Mouse (Mus musculus): ENCODE measurements around the gene Matn4. TPM values are rescaled to one million over a fixed set of nuclear protein-coding genes. Genes with fewer than 3 reads are reported as not detected.
"Not testable (repeated sequence)": the region's sequence is repeated elsewhere in the genome, so short reads cannot be mapped to it uniquely, and the experiment has no call there.

The Matn4 gene
- total RNA-seq, 4 experiments from 2014 or later = 0.25 to 0.50 (median 0.29) TPM

DNA sequence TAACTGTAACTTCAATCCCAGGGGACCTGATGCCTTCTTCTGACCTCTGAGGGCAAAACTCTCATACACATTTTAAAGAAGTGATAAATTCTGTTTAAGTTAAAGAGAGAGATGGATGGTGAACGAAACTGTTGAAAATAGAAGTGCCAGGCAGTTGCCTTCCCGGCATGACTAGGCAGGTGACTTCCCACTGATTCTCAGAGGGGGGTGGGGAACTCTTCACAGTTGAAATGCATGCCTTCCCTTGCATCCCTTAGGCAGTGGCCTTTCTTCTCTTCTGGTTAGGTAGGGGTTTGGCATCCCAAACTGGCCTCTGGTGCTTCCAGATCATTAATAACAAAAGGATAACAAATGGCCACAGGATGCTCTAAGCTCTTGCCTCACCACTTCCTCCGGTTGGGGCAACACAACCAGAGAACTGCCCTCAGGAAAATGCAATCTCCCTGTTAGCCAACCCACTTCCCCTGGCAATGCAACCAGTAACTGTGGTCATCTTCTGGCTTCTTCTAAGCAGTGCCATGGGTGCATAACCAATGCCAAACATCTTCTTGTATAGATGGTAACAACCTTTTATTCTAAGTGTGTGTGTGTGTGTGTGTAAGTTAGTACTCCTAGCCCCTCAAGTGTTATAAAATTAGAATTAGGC lies 32.4 kb downstream of the Matn4 start:
- DNase-seq (ENCODE audit: low spot score) = no peak

DNA sequence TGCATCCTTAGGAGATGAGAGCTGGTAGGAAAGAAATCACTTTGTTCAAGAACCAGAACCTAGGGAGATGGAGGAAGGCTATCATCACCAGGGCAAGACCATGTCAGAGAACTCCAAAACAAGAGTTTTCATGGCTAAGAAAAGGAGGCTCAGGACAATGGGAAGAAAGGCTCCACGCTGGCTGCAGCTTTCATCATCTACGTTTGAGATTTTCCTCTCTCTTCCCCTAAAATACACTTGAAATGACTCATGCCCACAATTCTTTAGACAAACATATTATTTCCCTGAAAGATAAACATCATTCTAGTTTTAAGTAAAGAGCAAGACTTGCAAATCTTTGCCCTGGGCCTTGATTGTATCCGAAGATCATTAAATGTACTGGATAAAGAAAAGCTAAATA lies 33.6 kb downstream of the Matn4 start:
- no peak for DNase-seq (ENCODE audit: low spot score)

DNA sequence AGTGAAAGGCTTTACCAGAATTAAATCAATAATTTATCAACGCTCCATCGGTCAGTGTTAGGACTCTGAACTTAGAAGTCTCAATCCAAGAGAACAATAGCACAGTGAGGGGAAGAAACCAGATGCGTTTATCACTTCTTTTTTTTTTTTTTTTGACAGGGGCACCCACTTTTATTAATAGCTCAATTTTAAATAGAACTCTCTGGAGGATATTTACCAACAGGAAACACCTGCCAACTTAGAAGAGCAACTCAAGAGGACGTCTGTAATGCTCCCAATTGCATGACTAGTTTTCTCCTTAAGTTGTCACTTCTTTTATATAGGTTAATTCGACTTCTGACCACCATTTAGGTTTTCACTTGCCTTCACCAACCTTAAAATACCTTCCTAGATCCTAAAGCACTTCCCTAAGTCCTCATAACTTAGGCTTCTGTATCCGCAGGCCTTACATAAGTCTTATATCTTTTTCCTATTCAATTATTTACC lies 36.3 kb downstream of the Matn4 start:
- DNase-seq (ENCODE audit: low spot score) = no peak

DNA sequence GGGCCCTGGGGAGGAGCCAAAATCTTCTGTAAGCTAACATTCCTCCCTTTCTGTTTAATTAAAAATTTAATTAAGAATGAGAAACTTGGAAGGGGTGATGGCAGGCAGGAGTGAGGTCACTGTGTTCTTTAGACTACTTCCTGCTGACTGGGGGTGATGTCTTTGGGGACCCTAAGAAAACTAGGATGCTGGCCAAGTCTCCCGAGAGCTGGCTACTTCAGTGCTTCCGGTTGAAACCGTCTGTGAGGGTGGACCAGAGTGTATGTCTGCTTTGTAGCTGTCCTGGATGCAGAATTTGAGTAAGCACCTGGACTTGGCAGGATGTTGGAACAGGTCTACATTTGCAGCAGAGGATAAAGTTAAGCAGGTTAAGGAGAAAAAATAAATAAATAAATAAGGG lies 38.0 kb downstream of the Matn4 start:
- no peak for DNase-seq (ENCODE audit: low spot score)

DNA sequence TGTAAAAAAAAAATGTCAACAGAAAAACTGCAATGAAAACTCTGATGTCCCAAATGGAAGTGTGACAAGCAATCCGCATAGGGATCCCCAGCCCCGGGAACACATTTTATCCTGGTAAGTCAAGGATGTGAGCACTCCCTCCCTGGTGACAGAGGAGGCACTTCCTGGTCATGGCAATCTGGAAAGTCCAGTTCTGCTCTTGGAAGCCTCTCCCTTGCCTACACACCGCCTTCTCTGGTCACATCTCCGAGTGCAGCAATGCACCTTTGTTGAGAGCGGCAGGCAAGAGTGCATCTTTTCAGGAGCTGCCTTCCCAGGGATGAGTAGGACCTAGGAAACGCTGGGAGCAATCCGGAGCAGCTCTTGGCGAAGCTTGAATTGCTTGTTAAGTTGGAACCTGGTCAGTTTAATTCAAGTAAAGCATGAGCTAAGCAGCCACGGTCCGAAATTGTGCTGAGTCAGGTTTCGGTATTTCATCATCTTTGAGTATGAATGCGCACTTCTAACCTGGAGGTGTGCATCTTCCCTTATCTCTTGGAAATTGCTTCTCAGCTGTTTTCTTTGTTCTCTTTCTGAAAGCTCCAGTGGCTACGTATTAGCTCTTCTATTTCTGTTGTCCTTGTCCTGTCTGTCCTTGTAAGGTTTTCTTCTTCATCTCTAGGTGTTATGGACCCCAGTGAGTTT lies 43.8 kb downstream of the Matn4 start:
- DNase-seq (ENCODE audit: low spot score) = no peak

DNA sequence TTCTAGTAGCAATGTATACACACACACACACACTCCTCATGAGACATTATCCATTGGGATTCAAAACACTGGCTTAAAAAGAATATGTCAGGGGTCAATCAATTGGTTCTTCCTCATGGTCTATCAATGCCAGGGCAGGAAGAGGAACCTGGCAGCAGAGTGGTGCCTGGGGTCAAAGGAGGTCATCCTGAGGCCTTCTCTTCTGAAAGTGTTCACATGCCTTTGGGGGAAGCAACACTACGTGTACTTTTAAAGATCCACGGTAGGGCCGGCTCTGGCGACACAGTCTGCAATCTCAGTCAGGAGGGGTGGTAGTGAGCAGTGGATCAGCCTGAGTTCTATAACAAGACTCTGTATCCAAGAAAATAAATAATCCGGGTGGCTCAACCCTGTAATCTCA lies 45.3 kb downstream of the Matn4 start:
- DNase-seq (ENCODE audit: low spot score) = no peak

DNA sequence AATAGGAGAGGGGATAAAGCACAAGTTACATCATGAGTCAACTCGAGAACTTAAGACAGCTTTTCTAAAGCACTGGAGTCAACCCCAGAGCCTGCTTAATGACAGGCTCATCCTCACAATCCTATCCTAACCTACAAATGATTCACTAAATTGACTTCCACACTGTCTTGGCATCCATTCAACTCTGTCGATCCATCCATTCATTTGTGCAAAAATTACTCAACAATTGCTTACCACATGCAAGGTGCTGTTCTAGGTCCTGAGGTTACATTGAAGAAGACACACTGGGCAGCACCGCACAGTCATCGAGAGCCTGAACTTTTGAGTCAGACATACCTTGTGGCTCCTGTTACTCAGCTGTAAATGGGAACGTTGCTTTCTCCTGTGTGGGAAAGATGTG lies 45.9 kb downstream of the Matn4 start:
- DNase-seq (ENCODE audit: low spot score) = no peak

DNA sequence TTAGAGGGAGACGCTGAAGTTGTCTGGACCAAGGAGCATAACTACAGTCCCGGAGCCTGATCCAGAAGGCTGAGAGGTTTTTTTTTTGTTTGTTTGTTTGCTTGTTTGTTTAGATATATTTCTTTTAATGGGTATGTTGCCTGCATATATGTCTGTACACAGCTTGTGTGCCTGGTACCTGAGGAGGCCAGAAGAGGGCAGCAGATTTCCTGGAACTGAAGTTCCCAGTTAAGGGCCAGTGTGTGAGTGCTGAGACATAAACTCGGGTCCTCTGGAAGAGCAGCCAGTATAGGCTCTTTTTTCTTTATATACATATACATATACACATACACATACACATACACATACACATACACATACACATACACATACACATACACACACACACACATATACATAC lies 46.6 kb downstream of the Matn4 start:
- DNase-seq (ENCODE audit: low spot score) = no peak

DNA sequence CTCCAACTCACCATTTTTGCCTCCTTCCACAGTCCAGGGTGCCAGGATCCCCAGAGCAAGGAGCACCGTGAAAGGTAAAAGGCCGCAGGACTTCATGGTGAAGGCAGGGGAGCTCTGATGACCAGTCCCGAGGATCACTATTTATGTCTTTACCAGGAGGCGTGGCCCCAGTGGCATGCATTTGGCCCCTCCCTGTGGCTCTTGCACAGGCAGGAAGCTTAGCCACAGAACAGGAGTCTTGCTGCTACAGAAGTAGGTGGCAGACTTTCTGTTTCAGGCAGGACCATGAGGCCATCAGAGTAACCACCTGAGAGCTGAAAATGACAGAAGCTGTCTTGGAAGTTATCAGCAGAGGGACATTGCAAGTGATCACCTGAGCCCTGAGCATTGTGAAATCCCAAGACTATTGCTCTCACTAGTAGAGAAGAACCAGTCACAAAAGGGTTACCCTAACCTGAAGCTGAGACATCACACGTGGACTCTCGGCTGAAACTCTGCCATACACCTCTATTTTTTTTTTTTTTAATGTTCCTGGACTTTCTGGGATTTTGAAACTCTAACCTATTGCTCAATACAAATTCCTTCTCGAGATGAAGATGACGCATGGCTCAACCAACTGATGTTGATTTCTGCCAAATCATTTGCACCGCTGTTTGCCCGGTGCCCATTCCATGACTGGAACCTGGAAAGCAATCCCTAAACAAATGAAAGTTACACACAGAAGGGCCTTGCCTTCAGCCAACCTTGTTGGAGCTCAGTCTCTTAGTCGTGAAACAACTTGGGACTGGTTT lies 48.6 kb downstream of the Matn4 start:
- DNase-seq (ENCODE audit: low spot score) = no peak

DNA sequence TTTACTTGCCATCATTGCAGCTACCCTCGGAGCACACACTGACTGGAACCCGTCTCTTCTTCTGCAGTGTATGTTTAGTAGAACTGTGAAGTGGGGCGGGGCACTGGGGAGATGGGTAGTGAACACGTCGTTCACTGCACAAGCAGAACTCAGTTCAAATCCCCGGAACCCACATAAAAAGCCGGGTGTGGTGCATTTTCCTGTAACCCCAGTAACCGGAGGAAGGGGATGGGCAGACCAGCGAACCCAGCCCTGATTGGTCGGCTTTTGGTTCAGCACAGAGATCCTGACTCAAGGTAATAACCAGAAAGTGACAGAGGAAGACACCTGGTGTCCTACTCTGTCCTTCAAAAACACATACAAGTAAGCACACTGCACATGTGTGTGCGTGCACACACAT lies 51.6 kb downstream of the Matn4 start:
- no peak for DNase-seq (ENCODE audit: low spot score)

DNA sequence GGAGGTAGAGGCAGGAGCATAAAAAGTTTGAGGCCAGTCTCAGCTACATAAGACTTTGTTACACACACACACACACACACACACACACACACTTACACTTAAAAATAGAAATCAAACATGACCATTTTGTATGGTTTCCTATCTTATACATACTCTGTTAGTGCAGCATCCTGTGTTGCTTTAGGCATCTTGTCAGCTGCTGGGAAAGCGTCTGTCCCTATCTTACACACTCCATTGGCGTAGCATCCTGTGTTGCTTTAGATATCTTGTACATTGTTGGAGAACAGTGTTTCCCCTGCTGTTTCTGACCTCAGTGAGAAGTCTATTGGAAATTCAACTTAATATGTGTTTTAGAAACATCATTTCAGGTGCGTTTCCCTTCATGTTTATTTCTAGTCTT lies 52.3 kb downstream of the Matn4 start:
- DNase-seq (ENCODE audit: low spot score) = no peak

DNA sequence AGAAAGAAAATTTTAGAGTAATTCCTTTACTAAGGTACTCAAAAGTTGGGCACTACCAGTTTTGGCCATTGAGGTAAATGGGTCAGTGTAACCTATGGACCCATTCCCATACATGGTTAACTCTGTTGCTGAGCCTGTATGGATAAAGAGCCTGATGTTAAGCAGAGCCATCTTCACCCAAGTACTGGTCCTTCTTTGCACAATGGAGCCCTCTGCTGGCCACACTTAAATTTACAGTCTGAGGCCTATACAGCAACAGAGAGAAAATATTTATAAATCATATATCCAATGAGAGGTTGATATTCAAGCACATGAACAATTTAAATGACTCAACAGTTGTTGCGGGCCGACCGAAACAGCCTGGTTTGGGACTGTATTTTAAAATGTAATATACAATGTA lies 56.0 kb downstream of the Matn4 start:
- DNase-seq (ENCODE audit: low spot score) = no peak

DNA sequence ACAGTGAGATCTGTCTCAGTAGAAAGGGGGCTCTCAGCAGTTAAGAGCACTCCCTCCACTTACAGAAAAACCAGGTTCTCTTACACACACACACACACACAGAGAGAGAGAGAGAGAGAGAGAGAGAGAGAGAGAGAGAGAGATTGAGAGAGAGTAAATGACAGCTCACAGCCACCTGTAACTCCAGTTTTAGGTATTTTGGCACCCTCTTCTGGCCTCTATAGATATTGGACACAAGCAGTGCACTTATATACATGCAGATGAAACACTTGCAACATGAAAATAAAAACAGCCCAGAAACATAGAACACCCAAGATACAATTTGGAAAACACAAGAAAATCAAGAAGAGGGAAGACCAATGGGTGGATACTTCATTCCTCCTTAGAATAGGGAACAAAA lies 57.3 kb downstream of the Matn4 start:
- DNase-seq (ENCODE audit: low spot score) = not testable (repeated sequence)

DNA sequence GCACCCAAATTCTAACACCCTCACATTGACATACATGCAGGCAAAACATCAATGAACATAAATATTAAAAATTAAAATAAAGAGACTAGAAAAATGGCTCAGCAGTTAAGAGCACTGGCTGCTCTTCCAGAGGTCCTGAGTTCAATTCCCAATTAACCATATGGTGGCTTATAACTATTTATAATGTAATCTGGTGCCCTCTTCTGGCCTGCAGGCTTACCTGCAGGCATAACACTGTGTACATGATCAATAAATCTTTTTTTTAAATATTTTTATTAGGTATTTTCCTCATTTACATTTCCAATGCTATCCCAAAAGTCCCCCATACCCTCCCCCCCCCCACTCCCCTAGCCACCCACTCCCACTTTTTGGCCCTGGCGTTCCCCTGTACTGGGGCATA lies 61.2 kb downstream of the Matn4 start:
- not testable (repeated sequence) for DNase-seq (ENCODE audit: low spot score)

Small RNAs within 50 kb of the gene (microRNA-seq; reads per million reads assigned to microRNA genes)
- not detected for gene Mir7678

Other genes starting within 250 kb of the Matn4 start
- gene Kcns1, start 234.0 kb downstream of the Matn4 start, total RNA-seq (2022) = under 1 TPM in 2 of 4 experiments, not detected in 2; 0.09 TPM
- not detected for gene Wfdc5, start 222.4 kb downstream of the Matn4 start, total RNA-seq (2022)
- not detected for gene Wfdc12, start 214.6 kb downstream of the Matn4 start, total RNA-seq (2022)
- gene Wfdc15a, start 205.0 kb downstream of the Matn4 start, total RNA-seq (2022) = not detected
- not detected for gene Wfdc15b, start 183.5 kb downstream of the Matn4 start, total RNA-seq (2022)
- gene Svs2, start 166.7 kb downstream of the Matn4 start, total RNA-seq (2022) = not detected
- not detected for gene Svs3b, start 148.5 kb downstream of the Matn4 start, total RNA-seq (2022)
- not detected for gene Svs4, start 126.7 kb downstream of the Matn4 start, total RNA-seq (2022)
- gene Svs3a, start 115.9 kb downstream of the Matn4 start, total RNA-seq (2022) = not detected
- not detected for gene Svs6, start 88.4 kb downstream of the Matn4 start, total RNA-seq (2022)
- not detected for gene Svs5, start 72.4 kb downstream of the Matn4 start, total RNA-seq (2022)
- 100 to 1,000 TPM in 1 of 4 experiments, 1 to 10 TPM in 3; 1.1 to 110 (median 2.3) TPM for gene Slpi, start 16.1 kb downstream of the Matn4 start, total RNA-seq (2022)
- not detected for gene Rbpjl, start 2.0 kb downstream of the Matn4 start, total RNA-seq (2022)
- gene Sdc4, start 38.7 kb upstream of the Matn4 start, total RNA-seq (2022) = 10 to 100 TPM; 14.9 to 23.0 (median 20.7) TPM
- gene Sys1, start 51.8 kb upstream of the Matn4 start, total RNA-seq (2022) = 10 to 100 TPM; 25.2 to 28.5 (median 25.8) TPM
- gene Gm20458, start 55.8 kb upstream of the Matn4 start, total RNA-seq (2022) = 1 to 10 TPM; 3.6 to 6.7 (median 5.5) TPM
- not detected for gene Trp53tg5, start 68.6 kb upstream of the Matn4 start, total RNA-seq (2022)
- gene Dbndd2, start 80.9 kb upstream of the Matn4 start, total RNA-seq (2022) = 10 to 100 TPM; 11.3 to 15.0 (median 12.6) TPM
- 10 to 100 TPM; 32.0 to 34.8 (median 33.9) TPM for gene Pigt, start 92.4 kb upstream of the Matn4 start, total RNA-seq (2022)
- 1 to 10 TPM in 3 of 4 experiments, under 1 TPM in 1; 0.73 to 3.1 (median 2.1) TPM for gene Wfdc2, start 157.3 kb upstream of the Matn4 start, total RNA-seq (2022)
- not detected for gene Spint3, start 168.3 kb upstream of the Matn4 start, total RNA-seq (2022)
- gene Wfdc6a, start 180.3 kb upstream of the Matn4 start, total RNA-seq (2022) = under 1 TPM in 1 of 4 experiments, not detected in 3; 0.49 TPM
- not detected for gene Eppin, start 188.4 kb upstream of the Matn4 start, total RNA-seq (2022)
- not detected for gene Wfdc6b, start 208.4 kb upstream of the Matn4 start, total RNA-seq (2022)
- not detected for gene Wfdc8, start 208.5 kb upstream of the Matn4 start, total RNA-seq (2022)
- gene Wfdc16, start 233.6 kb upstream of the Matn4 start, total RNA-seq (2022) = not detected